Mouse (Mus musculus) kidney, embryonic 15.5 days (tissue): ENCODE data around the gene Plp2. TPM values are rescaled to one million over a fixed set of nuclear protein-coding genes. Genes with fewer than 3 reads are reported as not detected.

Experiments used
- ATAC-seq: fragments of 200-750 bp; cut with Nextera tagmentation; replicated peaks from 2 replicates; pipeline ENCODE4 v1.8.0; 2017; ENCODE audit warnings: moderate TSS enrichment; ENCODE audit not compliant: low FRiP score
- H3K27ac ChIP-seq: fragments of 300-500 bp; sonication (generic); 2 replicates; pipeline ENCODE4 v1.5.1; 2015; ENCODE audit warnings: mild to moderate bottlenecking, inconsistent platforms
- H3K27me3 ChIP-seq: fragments of 300-500 bp; sonication (generic); 2 replicates; pipeline ENCODE4 v1.6.1; 2015; ENCODE audit warnings: inconsistent platforms
- H3K36me3 ChIP-seq: fragments of 300-500 bp; sonication (generic); 2 replicates; pipeline ENCODE4 v1.6.1; 2015; ENCODE audit warnings: inconsistent platforms
- H3K4me1 ChIP-seq: fragments of 300-500 bp; sonication (generic); 2 replicates; pipeline ENCODE4 v1.6.1; 2015; ENCODE audit warnings: inconsistent platforms
- H3K4me2 ChIP-seq: fragments of 300-500 bp; sonication (generic); 2 replicates; pipeline ENCODE4 v1.6.1; 2015; ENCODE audit warnings: moderate library complexity, mild to moderate bottlenecking, inconsistent platforms
- H3K4me3 ChIP-seq: fragments of 300-500 bp; sonication (generic); replicated peaks from 2 replicates; pipeline ENCODE4 v1.5.1; 2015; ENCODE audit warnings: mild to moderate bottlenecking, inconsistent platforms
- H3K9ac ChIP-seq: fragments of 300-500 bp; sonication (generic); 2 replicates; pipeline ENCODE4 v1.6.1; 2015; ENCODE audit warnings: mild to moderate bottlenecking, inconsistent platforms
- H3K9me3 ChIP-seq: fragments of 300-500 bp; sonication (generic); replicated peaks from 2 replicates; pipeline ENCODE4 v1.6.1; 2016; ENCODE audit warnings: inconsistent platforms
- WGBS: fragments of 180-500 bp; shearing (Covaris S2); methylation state at CpG from one replicate; pipeline ENCODE4 v1.1.7; 2015; ENCODE audit warnings: mixed read lengths; 5-methylcytosine and 5-hydroxymethylcytosine counted together
- polyA plus RNA-seq: library from polyadenylated mRNA; unstranded; fragments of >200 nt; fragmentation: Nextera tagmentation; extraction: Ambion mirVana; gene quantifications from 2 replicates; pipeline ENCODE4 v1.2.1, GENCODE M21; 2015

The Plp2 gene
- polyA plus RNA-seq, 1 experiment from 2014 or later, result 168 TPM

DNA sequence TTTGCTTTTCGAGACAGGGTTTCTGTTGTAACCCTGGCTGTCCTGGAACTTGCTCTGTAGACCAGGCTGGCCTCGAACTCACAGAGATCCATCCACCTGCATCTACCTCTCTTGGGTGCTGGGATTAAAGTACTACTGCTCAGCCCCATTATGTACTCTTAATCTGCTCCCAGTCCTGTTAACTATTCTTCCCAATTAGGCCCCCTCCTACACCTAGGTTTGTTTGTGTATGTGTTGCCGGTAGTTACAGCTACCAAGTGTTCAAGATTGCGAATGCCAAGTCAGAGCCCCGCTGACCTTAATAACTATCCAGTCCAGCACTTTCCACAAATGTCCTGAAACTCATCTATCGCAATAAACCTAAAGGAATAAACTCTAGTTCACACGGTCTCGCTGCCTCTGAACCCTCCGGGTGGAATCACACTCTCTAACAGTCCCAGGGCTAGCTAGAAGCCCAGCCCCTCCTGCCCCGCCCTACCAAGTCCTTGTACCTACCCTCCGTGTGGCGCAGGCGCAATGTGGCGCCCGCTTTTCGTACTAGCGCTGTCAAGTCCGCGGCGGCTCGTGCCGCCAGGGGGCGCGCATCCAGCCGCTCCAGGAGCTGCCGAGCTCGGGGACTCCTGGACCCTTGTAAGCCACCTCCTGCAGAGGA lies 8.3 kb upstream of the Plp2 start:
- Histone ChIP-seq H3K4me3 (peak overlapping the region; percentile 36), H3K9me3 (no peaks in the 10 kb centered on the region), H3K9ac (no peak overlapping the region), H3K27ac (no peak overlapping the region), H3K4me2 (peak overlapping the region; percentile 59), H3K4me1 (peaks cover 5% of the 10 kb centered on the region; the same call in 1 of the 2 replicates), H3K27me3 (no peaks in the 10 kb centered on the region), H3K36me3 (no peaks in the 10 kb centered on the region)
- 14% methylated on average over 27 of the region's 27 CpGs for WGBS
- peak; percentile 95 for ATAC-seq

DNA sequence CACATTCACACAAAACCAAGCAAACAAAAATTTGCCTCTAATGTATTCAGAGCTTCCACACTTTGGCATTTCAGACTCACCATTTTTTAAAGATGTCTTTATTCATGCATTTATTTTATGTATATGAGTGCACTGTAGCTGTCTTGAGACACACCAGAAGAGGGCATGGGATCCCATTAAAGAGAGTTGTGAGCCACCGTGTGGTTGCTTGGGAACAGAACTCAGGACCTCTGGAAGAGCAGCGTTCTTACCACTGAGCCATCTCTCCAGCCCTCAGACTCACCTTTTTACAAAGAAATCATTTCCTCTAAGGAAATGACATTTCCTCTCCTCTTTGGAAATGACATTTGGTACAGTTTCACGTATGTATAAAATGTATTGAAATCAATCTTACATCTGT lies 7.8 kb upstream of the Plp2 start:
- WGBS, result 48% methylated on average over 3 of the region's 3 CpGs
- Histone ChIP-seq H3K9ac (no peak overlapping the region), H3K4me2 (peak overlapping the region; percentile 59; the same call in 1 of the 2 replicates), H3K4me1 (peaks cover 11% of the 10 kb centered on the region), H3K9me3 (no peaks in the 10 kb centered on the region), H3K36me3 (no peaks in the 10 kb centered on the region), H3K27me3 (no peaks in the 10 kb centered on the region), H3K27ac (no peak overlapping the region), H3K4me3 (no peak overlapping the region)
- no peak for ATAC-seq

DNA sequence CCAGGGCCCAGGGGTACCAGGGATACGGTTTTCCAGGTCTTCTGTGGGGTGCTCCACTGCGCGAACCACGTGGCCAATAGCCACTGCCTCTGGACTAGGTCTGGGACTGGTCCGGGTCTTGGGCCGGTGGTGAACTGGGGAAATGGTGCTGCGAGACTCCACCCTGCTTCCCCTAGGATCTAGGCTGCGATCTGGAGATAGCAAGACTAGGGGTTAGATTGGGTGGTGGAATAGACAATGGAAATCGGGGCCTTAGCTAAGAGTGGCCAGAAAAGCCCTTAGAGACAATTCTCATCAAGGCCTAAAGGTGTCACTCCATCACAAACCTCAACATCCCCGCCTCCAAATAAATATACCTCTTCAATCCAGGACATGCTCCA lies 3.8 kb upstream of the Plp2 start:
- H3K9me3 ChIP-seq, result no peaks in the 10 kb centered on the region
- H3K27ac ChIP-seq, result peak overlapping the region; percentile 87
- H3K9ac ChIP-seq, result peak overlapping the region; percentile 26; the same call in 1 of the 2 replicates
- H3K4me3 ChIP-seq, result peak overlapping the region; percentile 32
- no peaks in the 10 kb centered on the region for H3K36me3 ChIP-seq
- 36% methylated on average over 10 of the region's 10 CpGs for WGBS
- peak overlapping the region; percentile 61 for H3K4me2 ChIP-seq
- H3K27me3 ChIP-seq, result no peaks in the 10 kb centered on the region
- no peak for ATAC-seq
- peaks cover 27% of the 10 kb centered on the region for H3K4me1 ChIP-seq

DNA sequence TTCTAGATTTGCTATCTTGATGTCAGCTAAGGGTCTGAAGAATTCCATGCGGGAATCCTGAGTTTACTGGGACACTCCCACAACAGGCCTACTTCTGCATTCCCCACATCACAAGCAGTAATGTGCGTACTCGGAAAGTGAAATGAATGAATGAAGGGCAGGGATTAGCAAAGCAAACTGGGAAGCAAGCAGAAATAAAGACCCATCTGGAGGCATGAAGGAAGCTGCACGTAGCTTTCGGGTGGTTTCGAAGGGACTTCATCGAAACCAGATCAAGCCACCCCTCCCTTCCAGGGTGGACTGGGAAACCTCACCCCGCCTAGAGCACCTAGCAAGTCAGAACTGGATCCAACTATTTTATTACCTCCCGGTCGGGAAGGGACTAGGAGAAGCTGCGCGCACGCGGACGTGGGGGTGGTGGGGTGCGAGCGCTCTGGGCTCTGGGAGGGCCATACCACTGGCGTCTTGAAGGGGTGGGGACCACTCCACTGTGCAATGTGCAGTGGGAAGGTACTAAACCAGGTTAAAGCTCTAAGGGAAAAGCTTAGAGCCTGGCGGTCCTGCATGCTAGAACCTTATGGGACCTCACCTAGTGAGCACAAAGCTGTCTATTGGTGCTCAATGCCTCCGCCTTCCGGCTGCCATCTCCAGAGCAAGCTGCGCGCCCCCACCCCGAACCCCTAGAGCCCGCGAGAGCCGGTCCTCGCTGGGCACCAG lies 3.3 kb upstream of the Plp2 start:
- H3K9ac ChIP-seq, result peak overlapping the region; percentile 26; the same call in 1 of the 2 replicates

DNA sequence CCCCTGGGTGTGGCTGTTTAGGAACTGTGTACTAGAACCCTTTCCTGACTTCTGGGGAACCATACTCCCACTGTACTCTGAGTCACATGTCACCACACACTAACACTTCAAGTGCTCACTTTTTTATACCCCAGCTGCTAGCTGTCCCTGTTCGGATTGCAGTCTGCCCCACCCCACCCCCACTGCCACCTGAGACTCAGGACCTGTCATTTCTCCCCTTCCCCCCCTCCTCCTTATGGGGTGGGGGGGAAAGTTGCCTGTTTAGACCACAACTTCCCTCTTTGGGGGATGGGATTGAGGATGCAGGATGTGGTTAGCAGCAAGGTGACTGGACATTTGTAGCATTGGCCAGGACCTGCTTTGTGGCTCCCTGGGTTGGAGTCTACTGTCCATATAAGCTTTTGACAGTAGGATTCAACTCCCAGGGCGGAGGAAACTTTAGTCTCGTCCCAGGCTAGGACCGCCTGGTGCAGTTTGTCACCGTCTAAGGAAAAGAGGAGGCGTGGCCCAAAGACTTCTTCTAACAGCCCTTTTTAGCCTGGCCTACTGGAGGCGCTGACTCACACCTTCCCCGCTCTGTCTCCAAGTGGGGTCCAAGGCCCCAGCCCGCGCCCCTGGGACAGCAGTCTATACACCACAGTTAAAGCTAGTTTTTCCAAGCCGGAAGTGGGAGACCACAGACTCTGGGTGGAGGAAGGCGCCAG lies 2.5 kb upstream of the Plp2 start:
- Histone ChIP-seq H3K27me3 (no peaks in the 10 kb centered on the region), H3K9ac (no peak overlapping the region), H3K4me3 (peak overlapping the region; percentile 32), H3K27ac (peak overlapping the region; percentile 87), H3K36me3 (0 out of 2 replicates have a peak, but pooled peaks cover 5% of the 10 kb centered on the region), H3K4me2 (peak overlapping the region; percentile 61), H3K9me3 (no peaks in the 10 kb centered on the region), H3K4me1 (peaks cover 27% of the 10 kb centered on the region)
- peak; percentile 27 for ATAC-seq
- 26% methylated on average over 12 of the region's 12 CpGs for WGBS

More for the DNA sequence above, 3.3 kb upstream of the Plp2 start:
- Histone ChIP-seq H3K4me2 (peak overlapping the region; percentile 61), H3K4me1 (peaks cover 27% of the 10 kb centered on the region), H3K27ac (peak overlapping the region; percentile 87), H3K27me3 (no peaks in the 10 kb centered on the region), H3K4me3 (peak overlapping the region; percentile 32), H3K36me3 (no peaks in the 10 kb centered on the region), H3K9me3 (no peaks in the 10 kb centered on the region)
- ATAC-seq, result peak; percentile 44
- WGBS, result 29% methylated on average over 28 of the region's 28 CpGs

DNA sequence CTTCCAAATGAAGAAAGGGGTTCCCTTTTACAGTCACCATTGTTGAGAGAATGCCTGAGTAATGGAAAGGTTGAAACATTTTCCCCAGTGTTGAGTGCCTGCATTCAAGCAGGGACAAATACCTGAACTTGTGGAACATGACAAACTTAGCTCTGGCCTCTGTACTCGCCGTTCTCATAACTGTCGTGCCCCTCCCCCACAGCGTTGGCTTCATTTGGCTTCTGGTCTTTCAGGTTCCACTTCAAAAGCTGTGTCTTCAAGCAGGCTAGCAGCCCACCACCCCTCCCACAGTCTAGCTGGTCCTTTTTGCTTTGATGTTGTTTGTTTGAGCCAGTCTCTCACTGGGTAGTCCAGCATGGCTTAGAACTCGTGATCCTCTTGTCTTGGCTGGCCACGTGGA lies 1.5 kb upstream of the Plp2 start:
- no peak for ATAC-seq
- Histone ChIP-seq H3K4me1 (peaks cover 27% of the 10 kb centered on the region), H3K27ac (0 out of 2 replicates have a peak overlapping the region, but pooled peaks have one; percentile 87), H3K4me3 (no peak overlapping the region), H3K9ac (no peak overlapping the region), H3K4me2 (no peak overlapping the region), H3K27me3 (no peaks in the 10 kb centered on the region), H3K9me3 (no peaks in the 10 kb centered on the region), H3K36me3 (0 out of 2 replicates have a peak, but pooled peaks cover 7% of the 10 kb centered on the region)
- 38% methylated on average over 6 of the region's 6 CpGs for WGBS

DNA sequence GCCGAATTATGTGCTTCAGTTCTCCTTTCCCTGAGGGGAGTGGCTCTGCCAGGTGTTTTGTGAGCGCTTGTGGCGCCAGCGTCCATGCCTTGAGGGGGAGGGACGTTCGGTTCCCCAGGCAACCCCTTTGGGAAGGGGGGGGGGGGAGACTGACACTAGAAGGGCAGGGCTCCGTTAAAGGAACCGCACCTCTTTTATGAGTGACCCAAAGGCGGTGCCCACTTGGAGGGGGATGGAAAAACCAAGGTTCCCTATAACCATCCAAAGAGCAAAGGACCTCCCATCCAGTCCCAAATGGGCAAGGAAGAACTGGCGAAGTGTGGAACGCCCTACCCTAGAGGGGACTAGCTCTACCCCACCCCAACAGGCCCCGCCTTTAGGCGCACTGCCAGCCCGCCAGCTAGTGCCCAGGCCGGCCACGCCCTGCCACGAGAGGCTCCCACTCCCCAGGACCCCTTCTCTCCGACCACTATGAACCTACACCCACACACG lies 754 bp downstream of the Plp2 start:
- Histone ChIP-seq H3K9ac (peak overlapping the region; percentile 52), H3K36me3 (peaks cover 25% of the 10 kb centered on the region), H3K4me2 (peak overlapping the region; percentile 62), H3K4me3 (peak overlapping the region; percentile 53), H3K27me3 (no peaks in the 10 kb centered on the region), H3K4me1 (peaks cover 27% of the 10 kb centered on the region), H3K9me3 (no peaks in the 10 kb centered on the region), H3K27ac (peak overlapping the region; percentile 91)
- peak; percentile 79 for ATAC-seq
- WGBS, result 20% methylated on average over 17 of the region's 19 CpGs

DNA sequence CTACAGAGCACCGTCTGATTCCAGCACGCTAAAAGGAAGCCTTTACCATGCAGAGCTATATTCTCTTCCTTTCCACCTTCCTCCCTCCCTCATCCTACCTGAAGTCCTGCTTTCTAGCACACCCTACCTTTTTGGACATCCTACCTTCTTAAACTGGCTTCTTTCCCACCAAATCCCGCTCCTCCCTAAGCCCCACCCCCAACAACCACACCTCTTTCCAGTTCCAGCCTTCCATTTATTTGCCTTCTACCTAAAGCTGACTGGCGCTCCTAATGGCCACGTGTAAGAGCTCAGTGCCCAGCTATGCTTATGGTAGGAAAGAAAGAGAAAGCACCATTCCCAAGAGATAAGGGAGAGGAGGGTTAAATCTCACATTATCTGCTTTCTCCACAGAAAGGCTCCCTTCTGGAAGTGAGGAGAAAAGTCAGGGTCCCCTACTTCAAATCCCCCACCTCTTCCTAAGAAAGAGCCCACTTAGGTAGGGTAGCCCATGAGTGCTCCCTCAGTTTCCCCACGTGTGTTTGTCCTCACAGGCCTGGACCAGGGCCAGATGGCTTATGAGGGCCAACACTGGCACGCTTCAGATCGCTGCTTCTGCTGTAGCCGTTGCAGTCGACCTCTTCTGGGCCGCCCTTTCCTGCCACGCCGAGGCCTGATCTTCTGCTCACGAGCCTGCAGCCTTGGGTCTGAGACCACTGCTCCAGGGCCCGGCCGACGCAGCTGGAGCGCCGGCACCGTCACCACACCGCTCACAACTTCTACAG lies 5.3 kb downstream of the Plp2 start:
- H3K4me2 ChIP-seq, result no peak overlapping the region
- H3K4me1 ChIP-seq, result no peaks in the 10 kb centered on the region
- peaks cover 41% of the 10 kb centered on the region for H3K36me3 ChIP-seq
- H3K27me3 ChIP-seq, result no peaks in the 10 kb centered on the region
- ATAC-seq, result no peak
- H3K9ac ChIP-seq, result no peak overlapping the region
- H3K27ac ChIP-seq, result no peak overlapping the region
- no peak overlapping the region for H3K4me3 ChIP-seq
- WGBS, result 73% methylated on average over 21 of the region's 21 CpGs
- H3K9me3 ChIP-seq, result no peaks in the 10 kb centered on the region

DNA sequence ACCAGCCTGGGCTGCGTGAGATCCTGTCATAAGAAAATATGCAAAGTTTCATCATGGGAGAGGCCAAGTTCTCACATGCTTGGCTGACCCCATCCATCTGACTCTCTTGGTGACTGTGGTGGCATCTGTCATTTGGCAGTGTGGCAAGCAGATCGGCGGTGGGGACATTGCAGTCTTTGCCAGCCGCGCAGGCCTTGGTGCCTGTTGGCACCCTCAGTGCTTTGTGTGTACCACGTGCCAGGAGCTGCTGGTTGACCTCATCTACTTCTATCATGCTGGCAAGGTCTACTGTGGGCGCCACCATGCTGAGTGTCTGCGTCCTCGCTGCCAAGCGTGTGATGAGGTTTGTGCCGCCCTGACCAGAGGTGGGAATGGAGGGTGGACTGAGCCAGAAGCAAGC lies 6.4 kb downstream of the Plp2 start:
- H3K4me2 ChIP-seq, result no peak overlapping the region

DNA sequence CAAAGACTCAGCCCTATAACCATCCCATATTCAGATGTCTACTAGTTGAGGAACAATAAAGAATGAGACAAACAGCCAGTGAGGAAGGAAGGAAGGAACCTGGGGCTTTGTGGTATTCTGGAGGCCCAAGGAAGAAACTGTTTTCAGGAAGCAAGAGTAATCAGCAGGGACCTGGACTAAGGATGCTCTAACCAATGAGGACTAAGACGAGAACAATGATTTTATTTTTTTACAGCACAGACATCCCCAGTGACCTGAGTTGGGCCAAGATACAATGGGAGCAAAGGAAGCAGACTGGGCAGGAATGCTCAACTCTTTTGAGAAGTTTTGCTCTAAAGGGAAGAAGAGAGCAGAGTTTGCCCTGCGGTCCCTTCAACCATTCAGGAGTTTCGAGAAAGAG lies 8.3 kb downstream of the Plp2 start:
- Histone ChIP-seq H3K4me1 (peaks cover 11% of the 10 kb centered on the region; the same call in 1 of the 2 replicates), H3K9ac (no peak overlapping the region), H3K4me2 (no peak overlapping the region), H3K4me3 (no peak overlapping the region), H3K27ac (peak overlapping the region; percentile 51; the same call in 1 of the 2 replicates), H3K36me3 (peaks cover 39% of the 10 kb centered on the region), H3K27me3 (no peaks in the 10 kb centered on the region), H3K9me3 (no peaks in the 10 kb centered on the region)
- ATAC-seq, result no peak
- WGBS, result 81% methylated on average over 3 of the region's 3 CpGs

More for the DNA sequence above, 6.4 kb downstream of the Plp2 start:
- Histone ChIP-seq H3K4me3 (no peak overlapping the region), H3K36me3 (peaks cover 46% of the 10 kb centered on the region), H3K9me3 (no peaks in the 10 kb centered on the region), H3K27me3 (no peaks in the 10 kb centered on the region), H3K9ac (no peak overlapping the region), H3K27ac (no peak overlapping the region), H3K4me1 (no peaks in the 10 kb centered on the region)
- ATAC-seq, result no peak
- 90% methylated on average over 11 of the region's 11 CpGs for WGBS

DNA sequence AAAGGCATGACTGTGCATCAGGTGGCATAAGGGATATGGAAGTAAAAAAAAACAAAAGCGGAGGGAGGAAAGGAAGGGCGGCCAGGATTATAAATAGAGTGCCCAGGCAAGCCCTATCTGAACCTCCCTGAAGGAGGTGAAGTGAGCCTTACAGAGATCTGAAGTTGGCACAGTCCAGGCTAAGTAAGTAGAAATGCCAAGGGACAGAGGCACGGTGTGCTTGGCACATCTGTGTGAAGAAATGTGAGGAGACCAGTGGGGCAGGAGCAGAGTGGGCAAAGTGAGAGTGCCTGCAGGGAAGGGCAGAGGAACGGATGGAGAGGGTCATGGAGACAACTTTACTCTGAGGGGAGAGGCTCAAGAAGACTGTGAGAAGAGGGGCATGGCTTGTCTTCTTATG lies 10.1 kb downstream of the Plp2 start:
- H3K9me3 ChIP-seq, result no peaks in the 10 kb centered on the region
- H3K9ac ChIP-seq, result no peak overlapping the region
- no peak for ATAC-seq
- peaks cover 14% of the 10 kb centered on the region; the same call in 1 of the 2 replicates for H3K4me1 ChIP-seq
- no peak overlapping the region for H3K4me2 ChIP-seq
- H3K36me3 ChIP-seq, result peaks cover 24% of the 10 kb centered on the region
- H3K4me3 ChIP-seq, result no peak overlapping the region
- H3K27me3 ChIP-seq, result no peaks in the 10 kb centered on the region
- 81% methylated on average over 4 of the region's 4 CpGs for WGBS
- H3K27ac ChIP-seq, result no peak overlapping the region
